Mouse (Mus musculus): ENCODE measurements around the gene Odf3b.

Odf3b gene

DNA sequence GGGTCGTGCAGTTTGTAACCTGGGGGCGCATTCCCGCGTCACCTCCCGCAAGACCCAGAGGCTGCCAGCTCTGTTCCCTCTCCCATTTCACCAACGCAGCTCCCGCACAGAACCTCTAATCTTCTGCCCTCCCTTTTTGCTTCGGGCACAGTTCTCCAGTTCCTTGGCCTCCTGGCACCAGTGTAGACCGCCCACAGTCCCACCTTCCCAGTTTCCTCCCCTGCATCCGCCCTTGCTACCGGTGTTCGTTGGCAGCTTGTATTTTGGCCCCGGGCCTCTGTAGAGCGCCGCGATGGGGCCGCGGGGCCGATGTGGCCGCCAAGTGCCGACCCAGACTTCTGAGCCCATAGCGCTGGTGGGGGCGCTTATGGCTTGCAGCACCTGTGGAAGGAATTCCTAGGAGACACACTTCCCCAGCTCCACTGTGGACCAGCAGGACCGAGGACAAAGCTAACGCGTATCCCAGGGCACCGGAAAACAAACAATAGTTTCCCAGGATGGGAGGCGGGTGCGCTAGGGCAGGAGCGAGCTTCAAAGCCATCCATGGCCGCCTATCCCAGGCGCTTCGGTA, at the start of gene Odf3b:
TSS of gene Odf3b (minus strand) at position 452 of the 571 bp plus-strand sequence.
- in situ Hi-C loops (cut with MboI, MseI), result no loop called here

DNA sequence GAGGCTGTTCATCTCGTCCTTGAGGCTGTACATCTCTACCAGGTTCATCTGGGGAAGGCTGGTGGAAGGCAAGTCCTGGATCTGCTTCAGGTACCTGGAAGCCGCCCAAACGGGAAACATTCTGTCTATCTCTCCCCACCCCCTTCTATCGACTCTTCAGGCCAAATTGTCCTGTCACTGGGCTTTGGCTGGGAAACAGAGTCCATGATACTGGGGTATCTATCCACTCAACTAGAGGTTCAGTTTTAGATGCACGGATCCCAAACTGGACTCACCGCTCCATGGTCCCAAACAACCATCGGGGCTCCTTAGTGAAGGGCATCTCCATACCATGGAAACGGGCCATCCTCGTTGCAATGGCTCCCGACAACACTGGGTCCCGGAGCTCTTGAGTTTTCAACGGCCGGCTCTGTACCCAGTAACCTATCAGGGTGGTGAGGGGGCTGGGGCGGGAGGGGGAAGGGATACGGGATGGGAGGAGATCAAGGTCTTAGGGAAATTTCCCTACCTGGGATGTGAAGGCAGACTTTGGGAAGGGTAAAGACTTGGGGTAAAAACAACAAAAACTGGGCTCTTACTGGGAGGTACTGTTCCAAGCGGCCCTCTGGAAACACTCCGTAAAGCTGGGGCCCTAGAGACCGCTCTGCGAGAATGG, 49.2 kb upstream of the Odf3b start:
- in situ Hi-C loops (cut with MboI, MseI), result loop anchor here (5.0 kb wide), 1 partner anchor 56 kb away; the partner anchor contains the start of gene Sco2

DNA sequence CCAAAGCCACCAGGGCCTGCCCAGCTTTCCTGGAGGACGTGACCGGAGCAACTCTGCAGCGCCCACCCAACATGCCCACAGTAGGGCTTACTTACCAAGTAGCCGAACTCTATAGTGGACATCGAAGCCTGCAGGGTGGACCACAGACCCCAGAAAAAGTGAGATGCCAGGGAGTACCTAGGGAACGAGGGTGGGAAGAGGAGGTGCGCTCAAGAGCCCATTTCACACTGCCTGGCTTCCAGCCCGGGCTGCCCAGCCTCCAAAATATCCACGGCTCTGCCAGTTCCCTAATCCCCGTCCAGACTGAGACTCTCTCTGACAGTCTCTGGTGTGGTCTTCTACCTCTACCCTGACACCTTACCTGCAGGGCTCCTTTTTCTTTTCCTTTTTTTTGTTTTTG, 47.6 kb upstream of the Odf3b start:
- in situ Hi-C loops (cut with MboI, MseI), result loop anchor here (5.0 kb wide), 1 partner anchor 54 kb away; the partner anchor contains the start of gene Sco2

DNA sequence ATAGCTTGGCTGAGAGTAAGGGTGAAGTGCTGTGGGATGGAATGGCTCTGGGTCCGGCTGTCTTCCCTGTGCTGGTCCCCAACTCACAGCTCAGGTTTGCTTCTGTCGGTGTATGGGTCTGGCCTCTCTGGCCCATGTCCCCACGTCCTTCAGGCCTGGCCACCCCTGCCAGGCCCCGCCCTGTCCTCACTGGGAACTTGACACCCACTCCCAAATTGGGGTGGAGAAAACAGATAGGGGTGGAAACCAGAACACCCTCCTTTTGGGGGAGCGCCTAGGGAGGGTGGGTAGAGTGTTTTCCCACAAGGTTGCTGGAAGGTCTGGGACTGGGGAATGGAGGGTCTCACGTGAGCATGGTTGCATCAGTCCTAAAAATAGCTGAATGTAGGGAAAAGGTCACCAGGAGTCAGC, 46.6 kb upstream of the Odf3b start, which contains the start of gene Cpt1b:
TSS of gene Cpt1b (minus strand) at position 153 of the 411 bp plus-strand sequence.
- in situ Hi-C loops (cut with MboI, MseI), result loop anchor here (5.0 kb wide), 1 partner anchor 53 kb away; the partner anchor contains the start of gene Sco2

DNA sequence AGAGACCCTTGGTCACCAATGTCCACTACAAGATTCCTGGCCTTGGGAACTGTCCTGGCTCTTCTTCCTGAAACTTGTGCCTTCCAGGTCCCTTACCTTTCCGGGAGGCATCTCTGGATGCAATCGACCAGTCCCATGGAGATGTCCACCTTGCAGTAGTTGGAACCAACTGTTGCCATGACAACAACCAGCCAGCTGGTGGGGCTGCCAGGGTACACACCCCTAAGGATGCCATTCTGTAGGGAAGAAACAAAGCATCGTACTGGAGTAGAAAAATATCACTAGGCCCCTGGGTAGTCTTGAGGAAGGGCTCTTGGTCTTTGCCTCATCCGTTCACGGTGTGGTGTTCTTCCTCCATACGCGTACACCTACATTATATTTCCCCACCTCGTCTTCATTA, 45.5 kb upstream of the Odf3b start:
- in situ Hi-C loops (cut with MboI, MseI), result loop anchor here (5.0 kb wide), 1 partner anchor 52 kb away; the partner anchor contains the start of gene Sco2

DNA sequence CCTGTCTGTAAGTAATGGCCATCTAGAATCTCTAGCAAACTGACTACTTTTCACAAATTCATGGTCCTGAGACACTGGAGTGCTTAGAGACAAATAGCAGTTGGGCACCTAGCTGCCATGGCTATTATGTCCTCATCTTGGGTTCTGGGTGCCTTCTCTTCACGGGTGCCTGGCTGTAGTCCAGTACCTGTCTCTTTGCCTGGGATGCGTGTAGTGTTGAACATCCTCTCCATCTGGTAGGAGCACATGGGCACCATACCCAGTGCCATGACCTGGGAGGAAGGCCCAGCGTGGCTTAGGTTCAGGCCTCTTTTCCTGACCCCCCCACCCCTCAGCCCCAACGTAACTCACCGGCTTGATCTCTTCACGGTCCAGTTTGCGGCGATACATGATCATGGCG, 42.9 kb upstream of the Odf3b start:
- in situ Hi-C loops (cut with MboI, MseI), result no loop called here

DNA sequence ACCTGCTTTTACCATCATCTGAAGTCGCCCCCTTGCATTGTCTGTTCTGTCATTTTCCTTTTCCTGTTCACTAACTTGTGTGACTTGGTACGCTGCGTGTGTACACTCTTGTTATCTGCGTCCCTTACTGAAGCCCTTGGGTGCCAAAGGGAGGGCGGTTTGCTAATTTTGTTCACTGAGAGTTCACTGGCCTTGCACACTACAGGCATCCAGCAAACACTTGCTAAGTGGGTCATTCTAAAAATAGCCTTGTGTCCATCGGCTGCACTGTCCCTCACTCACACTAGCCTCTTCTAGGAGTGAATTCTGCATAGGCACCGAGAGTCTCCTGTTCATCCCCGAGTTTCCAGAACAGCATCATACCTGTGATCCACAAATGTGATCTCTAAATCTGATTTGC, 36.2 kb upstream of the Odf3b start:
- in situ Hi-C loops (cut with MboI, MseI), result no loop called here

DNA sequence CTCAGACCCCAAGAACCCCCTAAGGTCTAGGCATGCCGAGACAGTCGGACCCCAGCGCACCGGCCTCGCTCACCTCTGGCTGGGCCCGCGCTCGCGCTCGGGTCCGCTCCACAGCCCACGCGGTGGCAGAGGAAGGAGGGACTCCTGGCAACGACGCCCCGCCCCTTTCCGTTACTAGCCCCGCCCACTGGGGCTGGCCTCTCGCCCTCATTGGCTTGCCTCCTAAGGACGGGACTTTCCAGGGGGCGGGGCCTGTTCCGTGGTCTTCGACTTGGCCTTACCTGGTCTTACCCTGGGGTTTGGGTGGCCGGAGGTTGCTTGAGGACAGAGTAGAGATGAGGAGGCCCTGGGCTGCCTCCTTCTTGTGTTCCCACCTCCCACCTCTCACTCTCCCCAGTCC, 31.0 kb upstream of the Odf3b start, which contains the start of gene Syce3:
TSS of gene Syce3 (minus strand) at position 386 of the 400 bp plus-strand sequence.
- in situ Hi-C loops (cut with MboI, MseI), result no loop called here

DNA sequence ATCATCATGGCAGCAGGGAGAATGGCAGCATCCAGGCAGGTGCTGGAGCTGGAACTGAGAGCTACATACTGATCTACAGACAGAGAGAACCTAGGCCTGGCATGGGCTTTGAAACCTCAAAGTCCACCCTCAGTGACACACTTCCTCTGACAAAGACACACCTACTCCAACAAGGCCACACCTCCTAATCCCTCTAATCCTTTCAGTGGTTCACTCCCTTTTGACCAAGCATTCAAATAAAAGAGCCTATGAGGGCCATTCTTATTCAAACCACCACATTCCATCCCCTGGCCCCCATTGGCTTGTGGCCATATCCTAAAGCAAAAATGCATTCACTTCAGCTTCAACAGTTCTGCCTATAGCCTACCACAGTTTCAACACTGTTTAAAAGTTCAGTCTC, 27.6 kb upstream of the Odf3b start:
- in situ Hi-C loops (cut with MboI, MseI), result no loop called here

DNA sequence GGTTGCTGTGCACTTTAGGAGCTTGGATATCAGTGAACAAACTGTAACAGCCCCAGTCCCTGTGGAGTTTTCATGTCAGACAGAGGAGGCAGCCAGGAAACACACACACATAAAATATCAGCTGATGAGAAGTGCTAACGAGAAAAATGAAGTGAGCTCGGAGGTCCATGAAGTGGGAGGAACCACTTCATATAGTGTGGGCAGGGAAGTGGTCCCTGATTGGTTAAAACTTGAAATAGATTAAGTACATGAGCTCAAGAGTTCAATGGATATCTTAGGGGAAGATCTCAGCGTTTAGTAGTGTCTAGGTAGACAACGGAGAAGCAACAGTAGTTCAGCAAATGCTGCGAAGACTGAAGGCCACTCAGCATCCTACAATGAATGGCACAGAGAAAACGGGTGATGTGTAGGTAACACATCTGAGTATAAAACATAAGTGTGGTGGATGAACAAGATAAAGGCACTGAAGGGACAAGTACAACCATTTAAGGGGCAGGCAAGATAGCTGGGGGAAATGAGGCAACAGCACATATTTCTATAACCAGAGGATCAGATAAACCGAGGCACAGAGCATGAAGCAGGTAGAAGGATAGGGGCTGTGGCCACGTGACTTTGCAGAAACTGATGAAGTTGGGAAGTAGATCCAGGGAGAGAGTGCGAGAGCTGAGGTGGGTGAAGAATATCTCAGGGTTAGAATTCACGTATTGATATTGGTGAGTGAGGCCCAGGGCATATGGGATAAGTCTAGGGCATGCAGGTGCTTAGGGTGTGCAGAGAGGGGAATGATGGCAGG, 25.9 kb upstream of the Odf3b start:
- in situ Hi-C loops (cut with MboI, MseI), result no loop called here

DNA sequence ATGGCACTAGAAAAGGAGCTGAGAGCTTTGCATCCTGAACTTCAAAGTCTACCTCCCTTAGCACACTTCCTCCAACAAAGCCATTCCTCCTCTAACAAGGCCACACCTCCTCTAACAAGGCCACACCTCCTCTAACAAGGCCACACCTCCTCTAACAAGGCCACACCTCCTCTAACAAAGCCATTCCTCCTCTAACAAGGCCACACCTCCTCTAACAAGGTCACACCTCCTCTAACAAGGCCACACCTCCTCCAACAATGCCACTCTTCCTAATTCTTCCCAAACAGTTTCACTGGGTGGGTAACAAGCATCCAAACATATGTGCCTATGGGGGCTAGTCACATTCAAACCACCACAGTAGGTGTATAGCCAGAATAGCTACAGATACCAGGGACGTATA, 23.4 kb upstream of the Odf3b start:
- in situ Hi-C loops (cut with MboI, MseI), result no loop called here

DNA sequence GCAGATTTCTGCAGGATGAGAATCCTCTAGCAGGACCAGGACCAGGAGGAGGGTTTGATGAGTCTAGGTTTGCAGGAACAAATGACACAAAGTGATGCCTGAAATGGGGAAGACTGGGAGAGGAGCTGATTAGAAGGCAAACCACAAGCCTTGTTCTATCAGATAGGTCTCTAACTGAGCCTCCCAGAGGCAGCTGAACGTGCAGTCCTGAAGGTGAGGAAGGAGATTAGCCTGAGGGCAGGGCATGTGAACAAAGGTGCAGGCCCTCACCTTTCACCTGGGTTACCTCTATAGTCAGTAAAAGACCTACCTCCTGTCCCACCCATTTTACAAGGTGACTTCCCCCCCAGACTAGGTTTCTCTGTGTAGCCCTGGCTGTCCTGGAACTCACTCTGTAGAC, 20.6 kb upstream of the Odf3b start:
- in situ Hi-C loops (cut with MboI, MseI), result no loop called here

DNA sequence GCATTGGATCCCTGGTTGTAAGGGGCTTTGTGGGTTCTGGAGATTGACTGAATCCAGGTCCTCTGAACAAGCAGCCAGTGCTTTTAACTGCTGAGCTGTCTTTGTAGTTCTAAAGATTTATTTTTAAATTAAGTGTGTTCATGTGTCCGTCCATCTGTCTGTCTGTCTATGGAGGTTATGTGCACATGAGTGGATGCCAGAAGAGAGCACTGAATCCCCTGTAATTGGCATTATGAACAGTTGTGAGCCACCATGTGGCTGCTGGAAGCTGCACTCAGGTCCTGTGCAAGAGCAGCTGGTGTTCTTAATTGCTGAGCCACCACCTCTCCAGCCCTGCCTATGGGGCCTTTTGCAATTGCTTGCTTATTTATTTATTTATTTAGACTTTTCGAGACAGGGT, 19.1 kb upstream of the Odf3b start:
- in situ Hi-C loops (cut with MboI, MseI), result no loop called here

DNA sequence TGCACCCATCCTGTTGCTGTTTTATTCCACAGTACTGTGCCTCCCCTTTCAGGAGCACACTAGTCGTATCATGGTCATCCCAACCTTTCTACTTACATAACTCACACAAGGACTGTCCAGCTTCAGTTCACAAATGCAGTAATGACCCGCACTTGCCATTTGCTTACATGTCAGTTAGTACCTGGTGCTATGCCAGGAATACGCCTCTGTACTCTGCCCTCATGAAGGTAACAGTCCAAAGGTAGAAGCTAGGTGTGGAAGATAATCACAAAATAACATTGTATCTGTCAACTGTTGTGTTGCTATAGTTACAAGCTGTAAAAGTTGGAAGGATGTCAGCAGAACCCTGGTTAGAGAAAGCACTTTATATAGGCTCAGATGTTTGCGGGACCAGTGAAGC, 17.8 kb upstream of the Odf3b start:
- in situ Hi-C loops (cut with MboI, MseI), result no loop called here

DNA sequence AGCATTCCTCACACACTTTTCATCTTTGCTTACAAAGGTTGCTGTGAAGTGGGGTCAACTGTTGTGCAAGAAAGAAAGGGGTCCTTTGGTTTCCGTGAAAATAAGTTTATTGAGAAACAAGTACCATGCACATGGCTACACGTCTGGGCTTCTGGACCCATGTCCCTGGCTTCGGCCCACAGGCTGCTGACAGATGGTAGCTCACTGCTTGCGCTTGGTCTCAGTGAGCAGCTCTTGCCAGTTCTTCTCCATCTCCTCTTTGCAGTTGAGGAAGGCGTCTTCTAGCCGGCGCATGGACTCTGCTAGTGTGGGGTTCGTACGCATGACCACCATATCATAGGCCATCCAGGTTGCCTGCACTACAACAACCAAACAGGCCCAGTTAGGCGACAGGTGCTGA, 11.0 kb upstream of the Odf3b start:
- in situ Hi-C loops (cut with MboI, MseI), result no loop called here

DNA sequence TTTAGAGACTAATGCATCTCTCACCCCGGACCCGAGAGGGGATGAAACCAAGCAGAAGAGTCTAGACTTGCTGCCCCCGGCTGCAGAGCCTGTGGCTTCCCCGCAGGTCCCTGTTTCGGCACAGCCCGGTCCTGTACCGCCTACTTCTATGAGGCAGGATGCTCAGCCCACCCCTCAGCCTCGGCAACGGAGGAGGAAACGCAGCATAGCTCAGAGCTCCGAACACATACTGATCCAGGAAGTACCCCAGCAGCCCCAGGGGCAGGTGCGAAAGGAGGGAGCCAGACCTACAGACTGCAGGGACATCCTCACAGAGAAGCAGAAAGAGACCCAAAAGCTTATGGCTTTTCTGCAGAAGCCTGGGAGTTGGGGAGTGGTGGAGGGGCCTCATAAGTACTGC, 8.0 kb upstream of the Odf3b start:
- in situ Hi-C loops (cut with MboI, MseI), result no loop called here

DNA sequence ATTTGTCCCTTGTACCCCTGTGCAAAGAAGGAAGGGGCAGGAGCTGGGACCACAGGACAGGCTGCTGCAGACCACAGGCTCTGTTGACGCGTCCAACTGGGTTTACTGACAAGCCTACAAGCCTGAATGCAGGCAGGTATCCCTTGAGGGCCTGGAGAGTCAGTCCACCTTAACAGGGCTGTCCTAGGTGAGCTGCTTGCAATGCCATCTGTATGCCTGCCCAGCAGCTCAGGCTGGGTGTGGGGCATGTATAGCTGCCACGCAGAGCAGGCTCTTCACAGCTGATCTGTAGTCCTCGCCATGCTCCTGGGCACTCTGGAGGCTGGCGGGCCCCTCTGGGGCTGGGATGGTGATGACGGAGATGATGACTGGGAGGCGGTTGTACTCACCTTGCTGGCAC, 5.5 kb upstream of the Odf3b start, which contains the start of gene Klhdc7b:
TSS of gene Klhdc7b (plus strand) at position 301 of the 400 bp plus-strand sequence.
- in situ Hi-C loops (cut with MboI, MseI), result no loop called here

DNA sequence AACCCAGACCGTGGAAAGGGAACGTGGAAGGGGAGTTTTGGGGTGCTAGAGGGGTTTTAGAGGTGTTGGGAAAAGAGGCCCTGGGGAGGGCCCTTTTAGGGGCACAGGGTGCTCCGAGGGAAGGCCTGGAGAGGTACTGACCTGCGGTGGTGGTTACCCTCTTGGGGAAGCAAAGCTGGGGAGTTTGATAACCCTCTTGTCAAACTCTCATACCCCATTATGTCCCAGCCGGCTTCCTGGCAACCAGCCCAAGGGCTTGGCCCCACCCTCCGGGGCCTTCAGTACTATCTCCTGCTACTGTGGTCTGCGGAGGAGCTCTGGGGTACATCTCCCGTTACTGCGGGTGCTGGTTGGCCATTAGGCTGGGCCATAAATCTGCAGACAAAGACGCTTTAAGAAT, 347 bp upstream of the Odf3b start:
- in situ Hi-C loops (cut with MboI, MseI), result no loop called here

DNA sequence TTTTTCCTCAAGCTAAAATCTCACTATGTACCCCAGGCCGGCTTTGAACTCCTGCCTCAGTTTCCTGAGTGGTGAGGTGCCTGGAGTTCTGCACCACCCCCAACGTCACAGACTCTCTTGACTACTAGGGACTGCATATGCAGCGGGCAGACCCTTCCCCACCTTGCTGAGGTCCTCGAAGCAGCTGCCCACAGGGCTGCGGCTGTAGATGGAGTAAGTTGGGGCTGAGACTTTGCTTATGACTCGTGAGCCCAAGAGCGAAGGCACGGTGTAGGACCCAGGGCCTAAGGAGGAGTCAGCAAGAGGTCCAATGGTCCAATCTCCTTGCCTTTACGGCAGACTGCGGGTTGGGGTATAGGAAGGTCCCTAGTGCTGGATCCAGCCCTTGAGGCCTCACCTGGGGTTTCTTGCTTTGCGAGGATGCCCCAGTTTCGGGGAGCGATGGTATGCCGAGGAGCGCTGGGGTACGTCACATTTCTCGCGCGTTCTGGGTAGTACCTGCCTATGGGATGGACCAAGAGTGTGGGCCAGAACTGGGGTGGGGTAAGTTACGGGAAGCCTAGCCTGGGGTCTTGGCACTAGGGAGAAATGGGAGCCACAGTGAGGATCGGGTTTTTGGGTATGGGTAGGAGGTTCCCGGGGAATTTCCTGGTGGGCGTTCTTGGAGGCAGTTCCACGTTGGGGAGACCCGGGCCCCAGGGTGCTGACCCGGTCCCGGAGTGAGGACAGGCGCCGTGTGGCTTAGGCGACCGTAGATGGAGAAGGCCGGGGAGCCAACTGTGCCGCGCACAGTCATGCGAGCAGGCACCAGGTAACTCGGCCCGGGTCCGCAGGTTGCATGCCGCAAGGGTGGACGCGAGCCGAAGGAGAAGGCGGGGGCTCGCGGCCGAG, 899 bp downstream of the Odf3b start:
- in situ Hi-C loops (cut with MboI, MseI), result no loop called here

DNA sequence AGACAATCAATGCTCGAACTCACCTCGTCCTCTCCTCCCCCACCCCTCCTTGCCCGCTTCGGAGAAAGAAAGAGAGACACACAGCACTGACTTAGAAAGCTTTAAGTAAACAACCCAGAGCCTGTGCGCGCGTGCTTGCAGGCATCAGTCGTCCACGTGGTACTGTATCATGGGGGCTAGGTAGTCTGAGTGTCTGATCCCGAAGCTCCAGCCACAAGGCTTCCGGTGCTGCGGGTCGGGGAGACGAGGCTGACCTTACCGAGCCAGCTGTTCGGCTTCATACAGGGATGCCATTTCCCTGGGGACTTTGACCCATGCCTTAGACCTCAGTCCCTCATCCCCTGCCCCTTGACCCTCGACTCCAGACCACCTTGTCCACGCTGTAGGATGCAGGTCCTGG, 1.7 kb downstream of the Odf3b start:
- in situ Hi-C loops (cut with MboI, MseI), result no loop called here

DNA sequence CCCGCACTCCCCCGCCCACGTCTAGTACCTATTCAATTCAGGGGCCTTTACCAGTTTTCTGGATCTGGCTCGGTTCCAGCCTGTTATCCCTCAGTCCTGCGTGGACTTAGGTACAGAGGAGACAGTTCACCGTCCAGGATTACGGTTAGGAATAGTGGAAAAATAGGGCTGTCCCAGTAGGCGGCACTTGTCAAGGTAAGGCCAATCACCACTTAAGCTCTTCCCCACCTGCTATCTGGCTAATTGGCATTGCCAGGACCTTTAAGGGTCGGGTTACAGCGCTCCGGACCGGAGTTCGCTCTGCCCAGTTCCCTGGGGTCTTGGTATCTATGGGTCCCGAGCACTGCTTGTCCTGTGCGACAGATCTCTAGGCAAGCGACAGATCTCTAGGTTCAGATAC, 2.1 kb downstream of the Odf3b start, which contains the start of gene Tymp:
TSS of gene Tymp (minus strand) at position 83 of the 400 bp plus-strand sequence.
- in situ Hi-C loops (cut with MboI, MseI), result no loop called here
